ENCODE assay signal across 23 mouse cellular contexts in the genomic region with DNA sequence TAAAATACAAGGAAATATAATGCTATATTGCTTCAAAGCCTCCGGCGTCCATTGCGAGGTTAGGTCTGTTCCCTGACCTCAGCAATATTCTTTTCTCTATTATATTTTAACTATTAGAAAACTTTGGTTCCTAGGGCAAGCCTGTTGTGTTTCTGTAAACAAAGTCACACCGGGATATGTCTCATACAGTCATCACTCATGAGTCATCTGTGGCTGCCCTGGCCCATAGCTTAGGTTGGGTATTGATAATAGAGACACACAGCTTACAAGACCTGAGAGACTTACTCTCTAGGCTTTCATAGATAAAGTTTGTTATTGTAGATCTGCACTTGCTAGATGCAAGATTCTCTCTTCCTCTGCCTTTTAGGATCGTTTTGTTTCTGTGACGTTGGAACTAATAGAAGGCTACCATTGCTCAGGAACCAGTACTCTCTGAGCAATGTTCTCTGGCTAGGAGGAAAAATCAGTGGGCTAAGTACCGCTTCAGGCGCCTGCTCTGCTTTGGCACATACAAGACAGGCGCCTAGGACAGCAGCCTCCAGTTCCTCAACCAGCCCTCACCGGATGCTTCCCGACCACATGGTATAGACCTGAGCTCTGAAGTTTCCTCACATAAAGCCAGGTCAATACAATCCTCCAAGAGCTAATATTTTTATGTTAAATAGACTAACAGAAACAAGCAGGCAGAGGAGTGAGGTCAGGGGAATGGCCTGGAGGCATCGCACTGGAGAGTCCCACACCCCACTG.
DNase-seq lines count a peak whose midpoint lies in the region; ATAC-seq and TF ChIP-seq lines count a peak whose summit lies in the region.
"Had no signal": no experiment of that assay in that cellular context is flagged by ENCODE, and none has a peak within 500 bp of the region (broad histone marks: within the 10 kb centered on the region; RNA-seq: fewer than 3 reads in every experiment).

No protein-coding gene starts in this region.

- TF ChIP-seq POLR2A in myocyte (IDR thresholded peaks at IDR 0.05; ENCODE audit: insufficient read length, low read depth) = no peak

- TF ChIP-seq CTCF in liver, postnatal 0 days (IDR thresholded peaks at IDR 0.05; ENCODE audit: low read depth) = no peak

- no peaks in the 10 kb centered on the region for H3K9me3 ChIP-seq in liver, embryonic 13.5 days (replicated peaks)
- H3K9me3 ChIP-seq in liver, postnatal 0 days (ENCODE audit: low read length) = no peaks in the 10 kb centered on the region
- H3K9me3 ChIP-seq: embryonic facial prominence, embryonic 12.5 days; hindbrain, embryonic 10.5 days; limb, embryonic 15.5 days had no signal

- H3K36me3 ChIP-seq in liver, embryonic 13.5 days = peaks cover 43% of the 10 kb centered on the region
- peaks cover 13% of the 10 kb centered on the region for H3K36me3 ChIP-seq in liver, postnatal 0 days (replicated peaks; ENCODE audit: insufficient read depth, low read length)
- H3K36me3 ChIP-seq in myocyte (ENCODE audit: control insufficient read depth, insufficient read depth) = no peaks in the 10 kb centered on the region

- WGBS in liver, embryonic 13.5 days (ENCODE audit: insufficient replicate concordance) = 77% methylated on average over 12 of the region's 12 CpGs
- WGBS in liver, postnatal 0 days (ENCODE audit: insufficient replicate concordance) = 84% methylated on average over 12 of the region's 12 CpGs

- H3K4me1 ChIP-seq in liver, embryonic 13.5 days (replicated peaks) = peaks cover 36% of the 10 kb centered on the region
- H3K4me1 ChIP-seq in liver, postnatal 0 days (ENCODE audit: insufficient read depth) = peaks cover 16% of the 10 kb centered on the region
- H3K4me1 ChIP-seq: embryonic facial prominence, embryonic 12.5 days had no signal

- H3K4me2 ChIP-seq in liver, embryonic 13.5 days = no peak overlapping the region
- H3K4me2 ChIP-seq in liver, postnatal 0 days (ENCODE audit: low read depth, low read length) = no peak overlapping the region
- peak overlapping the region; percentile 59 for H3K4me2 ChIP-seq in myocyte (ENCODE audit: low read depth)
- H3K4me2 ChIP-seq: embryonic facial prominence, embryonic 12.5 days; limb, embryonic 15.5 days; lung, embryonic 14.5 days; midbrain, embryonic 11.5 days had no signal

- peak overlapping the region; percentile 51 for H3K27ac ChIP-seq in liver, embryonic 13.5 days
- H3K27ac ChIP-seq in liver, postnatal 0 days (ENCODE audit: low read depth) = no peak overlapping the region
- H3K27ac ChIP-seq: embryonic facial prominence, embryonic 12.5 days; kidney, postnatal 0 days; layer of hippocampus, adult 2 months; limb, embryonic 15.5 days had no signal

- H3K9ac ChIP-seq in liver, embryonic 13.5 days = no peak overlapping the region
- H3K9ac ChIP-seq in liver, postnatal 0 days (replicated peaks) = no peak overlapping the region
- H3K9ac ChIP-seq: embryonic facial prominence, embryonic 12.5 days; limb, embryonic 15.5 days; lung, embryonic 14.5 days had no signal

- no peaks in the 10 kb centered on the region for H3K27me3 ChIP-seq in liver, embryonic 13.5 days
- no peaks in the 10 kb centered on the region for H3K27me3 ChIP-seq in liver, postnatal 0 days (ENCODE audit: insufficient read depth, low read length)
- H3K27me3 ChIP-seq in myocyte (ENCODE audit: control insufficient read depth, insufficient read depth, insufficient read length) = no peaks in the 10 kb centered on the region
- H3K27me3 ChIP-seq: embryonic facial prominence, embryonic 12.5 days; limb, embryonic 15.5 days had no signal

- no peak overlapping the region for H3K4me3 ChIP-seq in liver, embryonic 13.5 days (replicated peaks)
- no peak overlapping the region for H3K4me3 ChIP-seq in liver, postnatal 0 days (ENCODE audit: low read depth, low read length)
- H3K4me3 ChIP-seq in myocyte = no peak overlapping the region
- H3K4me3 ChIP-seq: embryonic facial prominence, embryonic 12.5 days; hindbrain, embryonic 10.5 days; layer of hippocampus, adult 2 months; limb, embryonic 15.5 days had no signal

- peaks cover 15% of the 10 kb centered on the region for H3K79me2 ChIP-seq in myocyte (ENCODE audit: control insufficient read depth, insufficient read depth)

- no peak for DNase-seq in liver, embryonic 13.5 days
- no peak for DNase-seq in liver, postnatal 0 days
- DNase-seq in CD4-positive, CD25-positive, alpha-beta regulatory T cell, adult 2 months (ENCODE audit: low read depth, low spot score) = peak; percentile 26
- no peak for DNase-seq in ovary, postnatal 10 days (ENCODE audit: low spot score)
- no peak for DNase-seq in spleen, postnatal 14 days (ENCODE audit: low spot score in 2 of 2)
- no peak for DNase-seq in cerebellum, postnatal 25 days
- DNase-seq: adrenal gland, postnatal 36 days; cerebellum, adult 2 months; gastrocnemius, postnatal 36 days; layer of hippocampus, postnatal 36 days; lung, embryonic 14.5 days; lung, postnatal 4 days; right cerebral cortex, postnatal 14 days; thymus, postnatal 36 days had no signal

- no peak overlapping the region for H3ac ChIP-seq in myocyte (ENCODE audit: control insufficient read depth, insufficient read length)

- no peak for TF ChIP-seq EP300 in liver, postnatal 0 days (IDR thresholded peaks at IDR 0.05; ENCODE audit: low read depth)

- peak; percentile 51 for ATAC-seq in liver, embryonic 13.5 days (ENCODE audit: low read depth)
- ATAC-seq in liver, postnatal 0 days = no peak; the same call in 1 of the 2 replicates
- ATAC-seq in inflammation-experienced regulatory T-cells, adult 6 months = peak; percentile 58
- ATAC-seq: forebrain, embryonic 14.5 days had no signal

TF ChIP-seq in myocyte, 11 proteins besides CTCF, POLR2A, EP300 and RAD21:
- TF ChIP-seq TCF3 (IDR thresholded peaks at IDR 0.05; ENCODE audit: insufficient read length, low read depth) (no peak), REST (IDR thresholded peaks at IDR 0.05; ENCODE audit: insufficient read depth, insufficient read length) (no peak), E2F4 (IDR thresholded peaks at IDR 0.05; ENCODE audit: insufficient read depth) (no peak), CEBPB (IDR thresholded peaks at IDR 0.05; ENCODE audit: insufficient read depth, poor library complexity, severe bottlenecking) (no peak), MYOG (IDR thresholded peaks at IDR 0.05; ENCODE audit: control insufficient read depth in 1 of 3, insufficient read depth in 1 of 3, insufficient read length in 2 of 3, low read depth in 2 of 3) (no peak), USF1 (IDR thresholded peaks at IDR 0.05; ENCODE audit: low read depth) (no peak), SRF (IDR thresholded peaks at IDR 0.05; ENCODE audit: control insufficient read depth, insufficient read length, low read depth) (no peak), MAX (IDR thresholded peaks at IDR 0.05; ENCODE audit: low read depth) (no peak), TCF12 (IDR thresholded peaks at IDR 0.05; ENCODE audit: insufficient read depth, poor library complexity, severe bottlenecking) (no peak), MYOD1 (IDR thresholded peaks at IDR 0.05; ENCODE audit: control insufficient read depth in 1 of 3, insufficient read length in 2 of 3, low read depth in 2 of 3) (no peak), POLR2AphosphoS2 (IDR thresholded peaks at IDR 0.05; ENCODE audit: insufficient read length, low read depth) (no peak)
